10 mouse cellular contexts compared by ENCODE assay signal in genomic region chr14:62937675-62938074, GRCm38 (mm10). TPM values are rescaled to one million over a fixed set of nuclear protein-coding genes. Genes with fewer than 3 reads are reported as not detected.
DNase-seq lines count a peak whose midpoint lies in the region; ATAC-seq and TF ChIP-seq lines count a peak whose summit lies in the region.
"Had no signal": no experiment of that assay in that cellular context is flagged by ENCODE, and none has a peak within 500 bp of the region (broad histone marks: within the 10 kb centered on the region; RNA-seq: fewer than 3 reads in every experiment).

No protein-coding gene starts in this region.

- 0 out of 2 replicates have a peak, but pooled peaks cover 4% of the 10 kb centered on the region for H3K9me3 ChIP-seq in heart, embryonic 10.5 days
- H3K9me3 ChIP-seq in liver, embryonic 11.5 days (ENCODE audit: control insufficient read depth, low read length): no peaks in the 10 kb centered on the region
- H3K9me3 ChIP-seq: heart, embryonic 15.5 days had no signal

- H3K4me1 ChIP-seq in heart, embryonic 10.5 days: peaks cover 3% of the 10 kb centered on the region; the same call in 1 of the 2 replicates
- H3K4me1 ChIP-seq in liver, adult 2 months (ENCODE audit: control insufficient read depth, insufficient read depth, low read length): no peaks in the 10 kb centered on the region
- no peaks in the 10 kb centered on the region for H3K4me1 ChIP-seq in liver, embryonic 11.5 days (replicated peaks; ENCODE audit: control insufficient read depth, insufficient read depth, low read length)

- H3K4me2 ChIP-seq in liver, embryonic 11.5 days: no peak overlapping the region
- H3K4me2 ChIP-seq: heart, embryonic 15.5 days had no signal

- no peak overlapping the region for H3K4me3 ChIP-seq in heart, embryonic 10.5 days
- H3K4me3 ChIP-seq in liver, adult 2 months (ENCODE audit: insufficient read depth, low read depth, low read length): no peak overlapping the region
- no peak overlapping the region for H3K4me3 ChIP-seq in liver, embryonic 11.5 days (ENCODE audit: low read depth, low read length)
- H3K4me3 ChIP-seq: heart, embryonic 15.5 days had no signal

- H3K9ac ChIP-seq in liver, adult 2 months (ENCODE audit: low read depth, low read length): no peak overlapping the region
- no peak overlapping the region for H3K9ac ChIP-seq in liver, embryonic 11.5 days (ENCODE audit: low read depth, low read length)
- H3K9ac ChIP-seq: heart, embryonic 15.5 days had no signal

- no peaks in the 10 kb centered on the region for H3K27me3 ChIP-seq in heart, embryonic 10.5 days (ENCODE audit: insufficient read depth, poor library complexity, severe bottlenecking)
- no peaks in the 10 kb centered on the region for H3K27me3 ChIP-seq in liver, adult 2 months (ENCODE audit: control insufficient read depth, insufficient read depth, low read length)
- no peaks in the 10 kb centered on the region for H3K27me3 ChIP-seq in liver, embryonic 11.5 days (replicated peaks; ENCODE audit: control insufficient read depth, insufficient read depth, low read length)
- H3K27me3 ChIP-seq: heart, embryonic 15.5 days had no signal

- DNase-seq in heart, adult 8-10 months (ENCODE audit: low spot score): peak; percentile 17
- no peak for DNase-seq in heart, embryonic 10.5 days (ENCODE audit: low spot score)
- no peak for DNase-seq in liver, adult 2 months (ENCODE audit: extremely low read depth, low read depth, low spot score)
- no peak for DNase-seq in liver, embryonic 11.5 days (ENCODE audit: low spot score)
- peak; percentile 50 to 78 for DNase-seq in adrenal gland, adult (ENCODE audit: inconsistent age in 2 of 2, low spot score in 1 of 2)
- peak; percentile 8 for DNase-seq in forelimb bud, embryonic 11.5 days (ENCODE audit: low read depth, low spot score)
- DNase-seq in thymus, postnatal 10 days (ENCODE audit: low spot score in 2 of 2): no peak

- no peak for ATAC-seq in liver, embryonic 11.5 days (replicated peaks; ENCODE audit: low FRiP score)
- no peak for ATAC-seq in megakaryocyte progenitor cell, adult 5-6 weeks (replicated peaks; ENCODE audit: poor library complexity)

- H3K36me3 ChIP-seq in heart, embryonic 10.5 days: peaks cover 41% of the 10 kb centered on the region
- H3K36me3 ChIP-seq in liver, adult 2 months (ENCODE audit: control insufficient read depth, insufficient read depth, low read length): peaks cover 17% of the 10 kb centered on the region; the same call in 1 of the 2 replicates
- peaks cover 3% of the 10 kb centered on the region; the same call in 1 of the 2 replicates for H3K36me3 ChIP-seq in liver, embryonic 11.5 days (ENCODE audit: control insufficient read depth, insufficient read depth, low read length)

- H3K79me2 ChIP-seq in liver, adult 2 months (ENCODE audit: control insufficient read depth, insufficient read depth, low read length): no peaks in the 10 kb centered on the region

- H3K27ac ChIP-seq in heart, embryonic 10.5 days: no peak overlapping the region
- no peak overlapping the region for H3K27ac ChIP-seq in liver, adult 2 months (replicated peaks; ENCODE audit: insufficient read depth, low read depth, low read length)
- H3K27ac ChIP-seq in liver, embryonic 11.5 days (ENCODE audit: low read depth, low read length): no peak overlapping the region
- H3K27ac ChIP-seq: heart, embryonic 15.5 days had no signal

- 76% methylated on average over 5 of the region's 5 CpGs for WGBS in heart, embryonic 10.5 days
- WGBS in liver, adult 2 months: 84% methylated on average over 5 of the region's 5 CpGs
- 83% methylated on average over 5 of the region's 5 CpGs for WGBS in liver, embryonic 11.5 days

- no peak for TF ChIP-seq POLR2A in liver, adult 2 months (IDR thresholded peaks at IDR 0.05; ENCODE audit: extremely low read depth, insufficient read depth, low read length)

- 0 out of 2 replicates have a peak, but pooled peaks have one; percentile 17 for TF ChIP-seq CTCF in liver, adult 2 months (IDR thresholded peaks at IDR 0.05; ENCODE audit: low read depth, low read length)

RNA-seq across cellular contexts. Expression of gene Defb48, which starts 46.6 kb away (rescaled TPM):
- not detected for total RNA-seq in heart, adult 8-10 months (2022)
- polyA plus RNA-seq in heart, embryonic 10.5 days (2016; fragmentation: Nextera tagmentation; extraction: Ambion mirVana): not detected in 2 replicates
- total RNA-seq in liver, adult 2 months (2014; rRNA removed): not detected in 2 replicates
- not detected in 2 replicates for polyA plus RNA-seq in liver, adult 2 months (2012; rRNA removed)
- polyA plus RNA-seq in liver, embryonic 11.5 days (2014; fragmentation: Nextera tagmentation; extraction: Ambion mirVana): not detected in 2 replicates
- total RNA-seq in megakaryocyte progenitor cell, adult 5-6 weeks (2015): not detected in 2 replicates
- not detected in 2 replicates for total RNA-seq in megakaryocyte progenitor cell, adult 5-6 weeks (2017)
- polyA plus RNA-seq: embryonic facial prominence, embryonic 14.5 days; heart, embryonic 15.5 days had no signal

Comparison
In these comparisons a context has a peak if more than half of its experiments do, and no peak if none do; other contexts are left out.
1. DNase-seq: peak in heart, adult 8-10 months (single experiment), adrenal gland, adult (2 of 2) and forelimb bud, embryonic 11.5 days (single experiment); none in heart, embryonic 10.5 days (single experiment), liver, adult 2 months (single experiment), liver, embryonic 11.5 days (single experiment) and thymus, postnatal 10 days (0 of 2).